Mouse (Mus musculus) layer of hippocampus, adult 9-10 months (tissue): ENCODE results near the gene Rgs16.

ENCODE experiments used
- DNase-seq: peaks from one replicate; pipeline ENCODE4 v3.0.0; 2022; ENCODE audit warnings: low spot score

The Rgs16 gene

GRCm38 (mm10) chr1:153721565-153722310 lies 18.4 kb upstream of the Rgs16 start:
- DNase-seq, result no peak

- no peak for DNase-seq
Observed at GRCm38 (mm10) chr1:153723426-153723825, 16.7 kb upstream of the Rgs16 start.

GRCm38 (mm10) chr1:153726636-153727035 lies 13.5 kb upstream of the Rgs16 start:
- no peak for DNase-seq

GRCm38 (mm10) chr1:153729806-153730205 lies 10.3 kb upstream of the Rgs16 start:
- no peak for DNase-seq

- no peak for DNase-seq
Observed at GRCm38 (mm10) chr1:153730671-153731070, 9.5 kb upstream of the Rgs16 start.

GRCm38 (mm10) chr1:153733181-153733580 lies 7.0 kb upstream of the Rgs16 start:
- no peak for DNase-seq

GRCm38 (mm10) chr1:153734866-153735265 lies 5.3 kb upstream of the Rgs16 start:
- DNase-seq, result no peak

- no peak for DNase-seq
Observed at GRCm38 (mm10) chr1:153736096-153736495, 4.1 kb upstream of the Rgs16 start.

- no peak for DNase-seq
Observed at GRCm38 (mm10) chr1:153737101-153738085, 2.8 kb upstream of the Rgs16 start.

- no peak for DNase-seq
Observed at GRCm38 (mm10) chr1:153739437-153740015, 623 bp upstream of the Rgs16 start.

- DNase-seq, result no peak
Observed at GRCm38 (mm10) chr1:153740775-153741400, 739 bp downstream of the Rgs16 start.

- DNase-seq, result no peak
Observed at GRCm38 (mm10) chr1:153741551-153742316, 1.6 kb downstream of the Rgs16 start.

GRCm38 (mm10) chr1:153742374-153743155 lies 2.4 kb downstream of the Rgs16 start:
- peak; percentile 82 for DNase-seq

- DNase-seq, result no peak
Observed at GRCm38 (mm10) chr1:153746119-153746670, 6.0 kb downstream of the Rgs16 start.

GRCm38 (mm10) chr1:153746728-153747127 lies 6.6 kb downstream of the Rgs16 start:
- peak; percentile 52 for DNase-seq

- no peak for DNase-seq
Observed at GRCm38 (mm10) chr1:153747861-153748530, 7.8 kb downstream of the Rgs16 start.

- no peak for DNase-seq
Observed at GRCm38 (mm10) chr1:153748549-153748948, 8.4 kb downstream of the Rgs16 start.

- DNase-seq, result peak; percentile 48
Observed at GRCm38 (mm10) chr1:153749211-153749801, 9.2 kb downstream of the Rgs16 start, which contains the start of gene Rnasel. Gene Rnasel, plus strand, starts transcription at chr1:153749426.

- no peak for DNase-seq
Observed at GRCm38 (mm10) chr1:153750054-153750453, 9.9 kb downstream of the Rgs16 start.
